Mouse (Mus musculus) hindbrain, embryonic 14.5 days (tissue): ENCODE data around the gene Barx2. TPM values are rescaled to one million over a fixed set of nuclear protein-coding genes. Genes with fewer than 3 reads are reported as not detected.

Experiments
- ATAC-seq: fragments of 200-750 bp; cut with Nextera tagmentation; 2 replicates; pipeline ENCODE4 v1.8.0; 2017; ENCODE audit warnings: moderate number of reproducible peaks, mild to moderate bottlenecking, moderate TSS enrichment, moderate library complexity; ENCODE audit not compliant: low FRiP score
- DNase-seq: peaks from one replicate; pipeline ENCODE4 v3.0.0-alpha.2; 2015; ENCODE audit warnings: low spot score
- H3K27ac ChIP-seq: fragments of 300-500 bp; sonication (generic); 2 replicates; pipeline ENCODE4 v1.5.1; 2014; ENCODE audit warnings: mild to moderate bottlenecking, moderate library complexity
- H3K27me3 ChIP-seq: fragments of 300-500 bp; sonication (generic); 2 replicates; pipeline ENCODE4 v1.6.1; 2014; ENCODE audit warnings: mild to moderate bottlenecking, low read length, mixed read lengths; ENCODE audit not compliant: control insufficient read depth, insufficient read depth
- H3K36me3 ChIP-seq: fragments of 300-500 bp; sonication (generic); replicated peaks from 2 replicates; pipeline ENCODE4 v1.6.1; 2014; ENCODE audit not compliant: control insufficient read depth, insufficient read depth
- H3K4me1 ChIP-seq: fragments of 300-500 bp; sonication (generic); replicated peaks from 2 replicates; pipeline ENCODE4 v1.6.1; 2014; ENCODE audit warnings: antibody characterized with exemption, low read length, mixed read lengths; ENCODE audit not compliant: control insufficient read depth, insufficient read depth
- H3K4me2 ChIP-seq: fragments of 300-500 bp; sonication (generic); replicated peaks from 2 replicates; pipeline ENCODE4 v1.6.1; 2014; ENCODE audit warnings: mild to moderate bottlenecking, moderate library complexity
- H3K4me3 ChIP-seq: fragments of 300-500 bp; sonication (generic); replicated peaks from 2 replicates; pipeline ENCODE4 v1.5.1; 2014; ENCODE audit warnings: mild to moderate bottlenecking, low read length
- H3K9ac ChIP-seq: fragments of 300-500 bp; sonication (generic); 2 replicates; pipeline ENCODE4 v1.6.1; 2014
- H3K9me3 ChIP-seq: fragments of 300-500 bp; sonication (generic); 2 replicates; pipeline ENCODE4 v1.6.1; 2016; ENCODE audit warnings: low read length; ENCODE audit not compliant: control insufficient read depth
- WGBS: fragments of 180-500 bp; shearing (Covaris S2); extraction: QIAGEN DNeasy Blood & Tissue Kit; methylation state at CpG from one replicate; pipeline ENCODE4 v1.1.7; 2014; 5-methylcytosine and 5-hydroxymethylcytosine counted together
- polyA plus RNA-seq: library from polyadenylated mRNA; unstranded; fragments of >200 nt; fragmentation: Nextera tagmentation; extraction: Ambion mirVana; gene quantifications from 2 replicates; pipeline ENCODE4 v1.2.1, GENCODE M21; 2014

The Barx2 gene
- polyA plus RNA-seq, 1 experiment from 2014 or later: not detected

- H3K4me3 ChIP-seq: no peak overlapping the region
- DNase-seq: no peak
- 85% methylated on average over 7 of the region's 7 CpGs for WGBS
- H3K4me1 ChIP-seq: no peaks in the 10 kb centered on the region
- H3K36me3 ChIP-seq: no peaks in the 10 kb centered on the region
- no peaks in the 10 kb centered on the region for H3K9me3 ChIP-seq
- H3K9ac ChIP-seq: no peak overlapping the region
- H3K27me3 ChIP-seq: no peaks in the 10 kb centered on the region
- no peak overlapping the region for H3K27ac ChIP-seq
- no peak for ATAC-seq
- no peak overlapping the region for H3K4me2 ChIP-seq
These were observed 63.9 kb downstream of the Barx2 start for GRCm38 (mm10) chr9:31849387-31849786.

- H3K36me3 ChIP-seq: no peaks in the 10 kb centered on the region
These were observed 68.6 kb downstream of the Barx2 start for GRCm38 (mm10) chr9:31844614-31845013.

GRCm38 (mm10) chr9:31841108-31841815 is 72.0 kb downstream of the Barx2 start:
- Histone ChIP-seq H3K27ac (no peak overlapping the region), H3K4me3 (no peak overlapping the region), H3K27me3 (no peaks in the 10 kb centered on the region), H3K36me3 (no peaks in the 10 kb centered on the region), H3K9me3 (no peaks in the 10 kb centered on the region), H3K9ac (no peak overlapping the region), H3K4me1 (no peaks in the 10 kb centered on the region), H3K4me2 (no peak overlapping the region)
- ATAC-seq: no peak
- DNase-seq: no peak
- WGBS: 69% methylated on average over 10 of the region's 10 CpGs

More at GRCm38 (mm10) chr9:31844614-31845013, 68.6 kb downstream of the Barx2 start:
- ATAC-seq (no peak), DNase-seq (no peak)
- 70% methylated on average over 5 of the region's 5 CpGs for WGBS
- Histone ChIP-seq H3K9ac (no peak overlapping the region), H3K27me3 (no peaks in the 10 kb centered on the region), H3K4me3 (no peak overlapping the region), H3K4me1 (no peaks in the 10 kb centered on the region), H3K4me2 (no peak overlapping the region), H3K9me3 (no peaks in the 10 kb centered on the region), H3K27ac (no peak overlapping the region)

- no peak for ATAC-seq
- no peak for DNase-seq
- H3K36me3 ChIP-seq: no peaks in the 10 kb centered on the region
- no peaks in the 10 kb centered on the region for H3K4me1 ChIP-seq
- no peaks in the 10 kb centered on the region for H3K9me3 ChIP-seq
- H3K9ac ChIP-seq: no peak overlapping the region
- H3K27ac ChIP-seq: no peak overlapping the region
- H3K4me3 ChIP-seq: no peak overlapping the region
- H3K4me2 ChIP-seq: no peak overlapping the region
- WGBS: 88% methylated on average over 4 of the region's 4 CpGs
- no peaks in the 10 kb centered on the region for H3K27me3 ChIP-seq
These were observed 72.7 kb downstream of the Barx2 start for GRCm38 (mm10) chr9:31840571-31840970.

- no peak for ATAC-seq
These were observed 73.2 kb downstream of the Barx2 start for GRCm38 (mm10) chr9:31840037-31840436.

GRCm38 (mm10) chr9:31839106-31840027 is 73.9 kb downstream of the Barx2 start:
- Histone ChIP-seq H3K27ac (no peak overlapping the region), H3K9ac (no peak overlapping the region), H3K36me3 (no peaks in the 10 kb centered on the region), H3K4me1 (no peaks in the 10 kb centered on the region), H3K4me3 (no peak overlapping the region), H3K4me2 (no peak overlapping the region), H3K27me3 (no peaks in the 10 kb centered on the region), H3K9me3 (no peaks in the 10 kb centered on the region)
- DNase-seq (no peak), ATAC-seq (no peak)
- 53% methylated on average over 15 of the region's 15 CpGs for WGBS

More at GRCm38 (mm10) chr9:31840037-31840436, 73.2 kb downstream of the Barx2 start:
- Histone ChIP-seq H3K4me2 (no peak overlapping the region), H3K4me3 (no peak overlapping the region), H3K27me3 (no peaks in the 10 kb centered on the region), H3K36me3 (no peaks in the 10 kb centered on the region), H3K27ac (no peak overlapping the region), H3K4me1 (no peaks in the 10 kb centered on the region), H3K9ac (no peak overlapping the region), H3K9me3 (no peaks in the 10 kb centered on the region)
- 90% methylated on average over 3 of the region's 3 CpGs for WGBS
- no peak for DNase-seq

GRCm38 (mm10) chr9:31838047-31838446 is 75.2 kb downstream of the Barx2 start:
- H3K4me2 ChIP-seq: no peak overlapping the region
- no peak for ATAC-seq
- WGBS: 40% methylated on average over 6 of the region's 6 CpGs

GRCm38 (mm10) chr9:31808753-31809152 is 104.5 kb downstream of the Barx2 start:
- ATAC-seq: no peak
- Histone ChIP-seq H3K4me3 (no peak overlapping the region), H3K9me3 (no peaks in the 10 kb centered on the region), H3K36me3 (no peaks in the 10 kb centered on the region), H3K4me2 (no peak overlapping the region), H3K4me1 (no peaks in the 10 kb centered on the region), H3K27me3 (no peaks in the 10 kb centered on the region), H3K9ac (no peak overlapping the region), H3K27ac (no peak overlapping the region)
- no peak for DNase-seq
- WGBS: 90% methylated on average over 2 of the region's 2 CpGs

More at GRCm38 (mm10) chr9:31838047-31838446, 75.2 kb downstream of the Barx2 start:
- Histone ChIP-seq H3K4me3 (no peak overlapping the region), H3K9ac (no peak overlapping the region), H3K36me3 (no peaks in the 10 kb centered on the region), H3K27ac (no peak overlapping the region), H3K4me1 (no peaks in the 10 kb centered on the region), H3K9me3 (no peaks in the 10 kb centered on the region), H3K27me3 (no peaks in the 10 kb centered on the region)
- no peak for DNase-seq

GRCm38 (mm10) chr9:31802641-31803040 is 110.6 kb downstream of the Barx2 start:
- no peaks in the 10 kb centered on the region for H3K36me3 ChIP-seq
- DNase-seq: no peak
- H3K9ac ChIP-seq: no peak overlapping the region
- H3K9me3 ChIP-seq: no peaks in the 10 kb centered on the region
- no peak overlapping the region for H3K27ac ChIP-seq
- WGBS: 97% methylated on average over 1 of the region's 1 CpGs
- H3K4me1 ChIP-seq: no peaks in the 10 kb centered on the region
- H3K4me3 ChIP-seq: no peak overlapping the region
- H3K27me3 ChIP-seq: no peaks in the 10 kb centered on the region
- no peak for ATAC-seq
- H3K4me2 ChIP-seq: no peak overlapping the region
